In the genomic region with DNA sequence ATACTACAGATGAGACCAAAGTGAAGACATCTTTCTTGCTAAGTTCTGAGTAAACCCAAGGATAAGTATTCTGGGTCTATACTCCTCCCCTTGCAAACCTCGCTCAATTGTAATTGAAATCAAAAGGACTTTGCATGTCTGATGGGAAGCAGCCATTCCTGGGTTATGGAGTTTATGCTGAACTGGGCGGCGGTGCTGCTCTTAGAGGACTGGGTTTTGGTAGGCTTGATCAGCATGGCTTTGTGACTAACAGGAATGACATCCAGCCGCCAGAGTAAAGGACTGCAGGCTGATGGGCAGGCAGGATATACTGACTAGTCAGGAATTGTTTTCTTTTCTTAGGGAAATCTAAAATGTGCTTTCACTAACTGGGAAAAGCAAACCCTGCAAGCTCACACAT, we compare ENCODE assay signal across 23 mouse cellular contexts. TPM values are rescaled to one million over a fixed set of nuclear protein-coding genes. Genes with fewer than 3 reads are reported as not detected.
DNase-seq lines count a peak whose midpoint lies in the region; ATAC-seq lines count a peak whose summit lies in the region.
"Had no signal": no experiment of that assay in that cellular context is flagged by ENCODE, and none has a peak within 500 bp of the region (broad histone marks: within the 10 kb centered on the region; RNA-seq: fewer than 3 reads in every experiment).

No protein-coding gene starts in this region.

- DNase-seq in 3T3-L1 (ENCODE audit: low read depth, low spot score) (peak; percentile 79), ES-CJ7 (ENCODE audit: low read depth, low spot score) (peak; percentile 67), R1 (ENCODE audit: low read depth, low spot score) (peak; percentile 81)
- DNase-seq in T-cell, adult 2 months (ENCODE audit: low spot score): no peak
- DNase-seq in adrenal gland, postnatal 25 days: no peak
- DNase-seq: adrenal gland, adult 8-10 months; adrenal gland, postnatal 36 days; B cell, adult 2 months; cerebellum, adult 18-20 months; cerebellum, adult 9-10 months; cerebellum, postnatal 14 days; forebrain, postnatal 0 days; gastrocnemius, adult 2 months; gastrocnemius, postnatal 25 days; heart, adult 18-20 months; heart, postnatal 10 days; heart, postnatal 36 days; kidney, adult 11 months had no signal

- ATAC-seq in megakaryocyte-erythroid progenitor cell, adult 5-6 weeks (replicated peaks; ENCODE audit: low FRiP score, low TSS enrichment, poor library complexity, severe bottlenecking): no peak
- ATAC-seq: activated CD4-positive, CD25-positive, alpha-beta regulatory T cell, adult 4 months; forebrain, embryonic 14.5 days; forebrain, postnatal 0 days; hindbrain, embryonic 16.5 days; intestine, embryonic 15.5 days had no signal

RNA-seq across cellular contexts. Expression of a gene that starts 32.8 kb away (rescaled TPM):
- total RNA-seq in adrenal gland, postnatal 25 days (2021): 1,395 and 2,721 TPM in 2 replicates
- 3,454 and 3,626 TPM in 2 replicates for total RNA-seq in megakaryocyte-erythroid progenitor cell, adult 5-6 weeks (2014; fragmentation: Nextera tagmentation)
- total RNA-seq in megakaryocyte-erythroid progenitor cell, adult 5-6 weeks (2017): 5,878 and 7,940 TPM in 2 replicates

Comparison
In these comparisons a context has a peak if more than half of its experiments do, and no peak if none do; other contexts are left out.
1. DNase-seq: peak in 3T3-L1 (single experiment), ES-CJ7 (single experiment) and R1 (single experiment); none in T-cell, adult 2 months (single experiment) and adrenal gland, postnatal 25 days (single experiment).